Mouse (Mus musculus) kidney, postnatal 25 days (tissue): ENCODE data around the gene Olfr648.
A peak's percentile ranks its signal among the peaks of the same experiment; 100 is the strongest.

Experiments used
- DNase-seq, 2 experiments: peaks; one replicate each; pipeline ENCODE4 v3.0.0; 2021; ENCODE audit warnings: mixed read lengths in 2 of 2

Gene Olfr648

DNA sequence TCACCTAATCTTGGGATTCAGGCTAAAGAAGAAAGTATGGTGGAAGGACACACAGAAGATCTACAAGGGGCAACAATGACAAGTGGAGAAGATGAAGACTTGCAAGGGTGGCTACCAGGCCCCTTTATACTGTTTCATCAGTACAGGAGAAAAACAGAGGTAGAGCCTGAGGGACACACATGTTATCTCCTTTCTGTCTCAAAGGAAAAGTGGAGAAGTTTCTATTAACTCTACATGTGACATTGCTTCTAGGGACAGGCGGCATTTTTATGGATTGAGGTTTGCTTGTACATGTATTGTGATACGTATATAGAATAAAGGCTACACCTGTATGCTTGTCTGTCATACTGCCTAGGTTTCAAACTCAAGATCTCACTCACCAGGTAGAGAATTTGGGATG, at the start of gene Olfr648:
Gene Olfr648, minus strand, starts transcription at position 101 of the 400 bp plus-strand sequence.
- DNase-seq, result no peak

GRCm38 (mm10) chr7:104231203-104231602, 48.0 kb upstream of the Olfr648 start:
- peak in 1 of 2 experiments; percentile 61 for DNase-seq

DNA sequence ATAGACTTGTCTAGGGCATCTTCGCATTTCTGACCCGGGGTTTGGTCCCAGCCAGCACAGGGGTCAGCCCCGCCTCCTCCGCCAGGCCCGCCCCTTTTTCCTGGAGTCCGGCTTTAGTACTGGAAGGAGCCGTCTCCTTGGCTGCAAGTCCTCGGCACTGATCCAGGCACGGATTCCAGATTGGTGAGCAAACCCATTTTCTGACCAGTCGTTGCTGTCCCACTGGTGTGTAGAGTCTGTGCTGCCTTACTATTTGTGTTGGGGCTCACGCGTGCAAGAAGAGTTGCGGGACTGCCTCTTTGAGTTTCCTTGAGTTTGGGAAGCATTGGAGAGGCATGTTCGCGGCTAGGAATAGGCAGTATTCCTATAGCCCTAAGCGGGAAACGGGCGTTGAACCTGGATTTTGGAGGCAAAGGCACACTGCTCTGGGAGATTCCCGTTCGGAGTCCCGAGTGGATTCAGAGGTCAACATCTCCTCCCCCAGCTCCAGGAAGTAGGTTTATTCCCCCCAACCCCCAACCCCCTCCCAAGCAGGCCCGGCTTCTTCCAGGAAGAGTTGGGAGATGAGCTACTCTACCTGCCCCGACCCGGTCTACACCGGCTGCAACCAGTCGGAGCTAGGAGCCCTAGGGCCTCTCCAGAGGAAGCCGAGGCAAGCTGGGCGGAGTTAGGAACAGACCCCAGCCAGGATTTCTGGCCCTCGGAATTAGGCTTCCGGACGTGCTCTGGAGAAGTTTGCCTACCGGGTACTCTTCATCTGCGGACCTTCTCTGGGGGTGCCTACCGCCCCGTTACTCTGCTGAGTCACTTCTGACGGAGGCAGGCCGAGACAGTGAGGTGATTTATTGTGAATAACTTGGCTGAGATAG, 35.7 kb upstream of the Olfr648 start, which contains the start of gene Trim6:
Gene Trim6, plus strand, starts transcription at position 93 of the 869 bp plus-strand sequence.
- peak; percentile 91 to 94 for DNase-seq

- DNase-seq, result no peak
Observed at GRCm38 (mm10) chr7:104217881-104218280, 34.7 kb upstream of the Olfr648 start.

DNA sequence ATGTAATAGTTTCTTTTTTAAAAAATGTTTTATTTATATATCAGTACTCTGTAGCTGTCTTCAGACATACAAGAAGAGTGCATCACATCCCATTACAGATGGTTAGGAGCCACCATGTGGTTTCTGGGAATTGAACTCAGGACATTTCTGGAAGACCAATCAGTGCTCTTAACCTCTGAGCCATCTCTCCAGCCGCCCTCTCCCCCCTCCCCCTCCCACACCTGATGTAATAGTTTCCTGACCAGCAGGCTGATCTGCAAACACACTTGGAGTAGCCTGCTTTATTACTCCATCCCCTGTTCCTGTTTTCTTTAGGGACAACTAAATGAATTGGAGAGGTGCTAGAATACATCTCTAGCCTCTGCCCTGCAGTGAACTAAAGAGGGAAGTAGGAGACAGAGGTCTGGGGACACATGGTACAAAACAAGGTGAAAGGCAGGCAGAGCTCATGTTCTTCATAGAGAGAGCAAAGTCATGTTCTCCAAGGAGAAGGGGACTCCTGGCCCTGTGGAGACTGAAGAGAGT, 32.9 kb upstream of the Olfr648 start:
- DNase-seq, result no peak

- DNase-seq, result no peak
Observed at GRCm38 (mm10) chr7:104206197-104206596, 23.0 kb upstream of the Olfr648 start.

DNA sequence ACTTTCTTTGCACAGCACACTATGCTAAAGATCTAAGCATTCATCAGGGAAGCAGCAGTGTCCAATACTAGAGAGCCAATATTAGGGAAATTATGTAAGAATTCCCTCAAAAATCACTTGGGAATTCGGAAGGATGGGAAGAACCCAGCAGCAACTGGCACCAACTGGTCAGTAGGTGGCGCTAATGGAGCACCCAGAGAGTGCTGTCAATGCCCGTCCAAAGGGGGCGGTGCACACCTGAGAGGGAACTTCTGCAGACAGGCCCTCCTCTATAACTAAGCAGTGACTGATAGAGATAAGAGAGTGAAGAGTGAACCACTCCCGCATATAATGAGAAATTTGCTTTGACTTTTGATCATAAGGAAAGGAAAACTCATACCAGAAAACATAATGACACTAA, 16.6 kb upstream of the Olfr648 start:
- peak; percentile 80 to 87 for DNase-seq

GRCm38 (mm10) chr7:104195885-104196284, 12.7 kb upstream of the Olfr648 start, which contains the start of gene Olfr649:
Gene Olfr649 (minus strand): TSS chr7:104195985.
- no peak for DNase-seq

DNA sequence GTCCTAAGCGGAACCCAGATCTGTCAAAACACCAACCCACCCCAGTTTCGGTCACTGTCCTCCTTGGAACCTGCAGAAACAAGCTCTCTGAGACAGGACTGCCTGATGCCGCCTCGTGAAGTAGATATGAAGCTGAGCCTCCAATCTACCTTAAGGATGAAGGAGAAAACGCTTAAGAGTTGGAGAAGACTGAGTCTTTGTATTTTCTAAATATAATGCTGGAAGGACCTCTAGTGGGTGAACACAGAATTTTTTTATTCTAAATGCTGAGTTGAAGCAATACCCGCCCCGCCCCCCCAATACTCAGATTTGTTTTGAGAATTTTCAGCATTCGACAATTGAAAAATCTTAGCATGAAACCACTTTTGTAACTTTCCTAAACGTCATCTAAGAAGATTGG, 8.1 kb upstream of the Olfr648 start:
- DNase-seq, result no peak

- DNase-seq, result no peak
Observed at GRCm38 (mm10) chr7:104179074-104179473, 4.1 kb downstream of the Olfr648 start.

- no peak for DNase-seq
Observed at GRCm38 (mm10) chr7:104178422-104179054, 4.7 kb downstream of the Olfr648 start.

DNA sequence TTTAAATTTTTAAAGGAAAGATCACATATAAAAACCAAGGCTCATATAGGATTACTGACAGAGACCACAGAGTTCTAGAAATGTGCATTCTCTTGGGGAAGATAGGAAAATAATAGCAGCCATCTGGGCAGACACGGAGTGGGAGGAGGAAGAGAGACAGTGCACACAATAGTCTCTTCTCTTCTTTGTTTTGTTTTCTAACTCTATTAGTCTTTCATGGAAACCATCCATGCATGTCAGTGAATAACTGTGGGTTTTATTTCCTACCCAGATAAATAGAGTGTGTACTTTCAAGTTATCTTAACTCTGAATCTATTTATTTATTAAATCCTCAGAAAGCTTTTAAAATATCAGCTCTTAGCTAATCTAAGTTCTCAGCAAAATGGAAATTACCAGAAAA, 8.1 kb downstream of the Olfr648 start:
- no peak for DNase-seq

GRCm38 (mm10) chr7:104169634-104170204, 13.5 kb downstream of the Olfr648 start:
- DNase-seq, result no peak

DNA sequence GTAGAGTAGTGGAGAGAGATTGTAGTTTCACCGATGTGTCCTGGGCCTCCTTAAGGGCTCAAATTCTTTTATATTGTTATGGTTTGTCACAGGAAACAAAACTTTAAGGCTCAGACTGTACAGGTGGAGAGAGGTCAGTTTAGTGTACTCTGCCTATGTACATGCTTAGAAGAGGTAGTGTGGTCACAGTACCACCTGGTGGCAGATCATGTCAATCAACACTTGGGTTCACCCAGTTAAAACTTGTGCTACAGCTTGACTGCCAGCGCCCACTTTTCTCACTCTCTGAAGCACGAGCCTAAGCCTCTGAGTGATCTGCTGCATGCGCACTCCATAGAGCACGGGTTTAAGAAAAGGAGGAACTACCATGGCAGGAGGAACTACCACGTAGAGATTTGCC, 16.1 kb downstream of the Olfr648 start:
- no peak for DNase-seq

DNA sequence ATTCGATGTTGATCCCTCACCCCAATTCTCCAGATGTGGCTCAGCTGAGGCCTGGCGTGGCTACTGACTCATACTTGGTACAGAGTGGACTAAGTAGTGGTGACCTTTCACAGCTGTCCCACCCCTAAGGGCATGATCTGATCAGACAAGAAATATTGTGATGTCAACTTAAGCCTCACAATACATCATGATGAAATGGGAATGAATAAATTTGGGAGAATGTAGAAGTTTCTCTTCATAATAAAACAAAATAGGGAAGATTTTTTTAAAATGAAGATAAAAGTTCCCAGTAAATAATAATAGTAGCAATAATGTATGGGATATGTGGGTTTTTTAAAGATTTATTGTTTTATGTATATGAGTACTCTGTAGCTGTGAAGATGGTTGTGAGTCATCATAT, 32.7 kb downstream of the Olfr648 start, which contains the start of gene Ubqlnl:
Gene Ubqlnl, minus strand, starts transcription at position 101 of the 400 bp plus-strand sequence.
- no peak for DNase-seq

DNA sequence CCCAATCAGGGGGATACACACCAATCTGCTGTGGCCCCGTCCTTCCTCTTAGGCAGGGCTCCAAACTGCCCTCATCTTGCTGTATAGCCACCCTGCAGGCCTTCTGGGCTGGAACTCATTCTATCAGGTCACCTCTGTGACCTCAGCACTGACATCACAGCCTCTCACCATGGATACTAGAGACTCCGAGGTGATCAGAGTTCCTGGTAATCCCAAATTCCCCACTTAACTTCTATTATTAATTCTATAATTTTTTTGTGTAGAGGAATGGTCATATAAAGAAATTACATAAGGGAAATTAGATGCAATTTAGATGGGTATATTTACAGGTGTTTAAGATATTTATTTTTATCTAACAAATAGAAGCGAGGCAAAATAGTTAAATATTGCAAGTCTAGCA, 40.0 kb downstream of the Olfr648 start, which contains the start of gene Ubqln3:
Gene Ubqln3, minus strand, starts transcription at position 101 of the 400 bp plus-strand sequence.
- DNase-seq, result no peak

DNA sequence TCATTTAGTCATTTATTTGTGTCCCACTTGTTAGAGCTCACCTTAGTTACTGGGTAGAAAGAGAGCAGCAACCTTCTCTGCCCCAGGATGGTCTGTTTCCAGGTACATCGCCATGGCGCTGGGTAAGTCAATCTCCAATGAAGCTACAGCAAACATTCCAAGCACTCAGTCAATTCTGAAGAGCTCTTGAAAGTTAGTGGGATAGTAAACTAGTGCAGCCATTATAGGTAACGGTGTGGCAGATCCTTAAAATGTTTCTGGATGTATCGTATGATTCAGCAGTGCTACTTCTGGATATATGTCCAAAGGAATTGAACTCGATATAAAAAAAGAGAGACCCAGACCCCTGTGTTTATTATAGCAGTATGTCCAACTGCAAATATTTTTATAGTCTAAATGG, 45.9 kb downstream of the Olfr648 start, which contains the start of gene Olfr643:
Gene Olfr643, minus strand, starts transcription at position 101 of the 400 bp plus-strand sequence.
- DNase-seq, result no peak

DNA sequence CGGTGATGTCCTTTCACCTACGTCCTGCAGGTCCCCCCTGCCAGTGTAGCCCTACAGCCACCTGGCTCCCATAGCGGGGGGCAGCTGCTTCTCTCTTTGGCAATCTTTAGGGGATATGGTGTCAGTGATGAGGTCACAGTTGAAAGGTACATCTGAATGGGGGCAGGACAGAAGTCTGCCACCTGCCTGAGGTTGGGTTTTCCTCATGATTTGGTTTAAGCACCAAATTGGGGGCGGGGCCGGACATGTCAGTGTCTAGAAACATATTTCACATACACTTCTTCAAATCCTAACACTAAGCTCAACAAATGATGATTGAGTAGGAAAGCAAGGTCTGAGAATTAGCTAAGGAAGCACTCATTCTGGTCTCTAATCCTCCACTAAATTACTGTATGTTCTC, 53.5 kb downstream of the Olfr648 start, which contains the start of gene Ubqln5:
Gene Ubqln5, minus strand, starts transcription at position 101 of the 400 bp plus-strand sequence.
- no peak for DNase-seq
